Mouse (Mus musculus) lung, postnatal 14 days (tissue): ENCODE measurements around the gene Teddm3.
A peak's percentile ranks its signal among the peaks of the same experiment; 100 is the strongest.
"Not testable (repeated sequence)": the region's sequence is repeated elsewhere in the genome, so short reads cannot be mapped to it uniquely, and the experiment has no call there.

Source experiments
- DNase-seq: peaks from one replicate; pipeline ENCODE4 v3.0.0; 2021

The Teddm3 gene

GRCm38 (mm10) chr16:21153900-21154299 is at the start of gene Teddm3:
TSS of gene Teddm3 (minus strand) at chr16:21154000.
- not testable (repeated sequence) for DNase-seq

- no peak for DNase-seq
These were observed 48.9 kb upstream of the Teddm3 start for GRCm38 (mm10) chr16:21202731-21203130.

GRCm38 (mm10) chr16:21199426-21199825 is 45.6 kb upstream of the Teddm3 start:
- no peak for DNase-seq

- no peak for DNase-seq
These were observed 44.7 kb upstream of the Teddm3 start for GRCm38 (mm10) chr16:21198529-21198928.

GRCm38 (mm10) chr16:21198006-21198405 is 44.2 kb upstream of the Teddm3 start:
- DNase-seq, result no peak

- no peak for DNase-seq
These were observed 43.7 kb upstream of the Teddm3 start for GRCm38 (mm10) chr16:21197542-21197941.

- no peak for DNase-seq
These were observed 42.8 kb upstream of the Teddm3 start for GRCm38 (mm10) chr16:21196576-21196975.

- no peak for DNase-seq
These were observed 41.6 kb upstream of the Teddm3 start for GRCm38 (mm10) chr16:21195260-21195866.

GRCm38 (mm10) chr16:21194182-21194581 is 40.4 kb upstream of the Teddm3 start:
- DNase-seq, result no peak

- peak; percentile 37 for DNase-seq
These were observed 38.9 kb upstream of the Teddm3 start for GRCm38 (mm10) chr16:21192509-21193354.

- no peak for DNase-seq
These were observed 37.8 kb upstream of the Teddm3 start for GRCm38 (mm10) chr16:21191569-21191968.

GRCm38 (mm10) chr16:21188345-21188744 is 34.5 kb upstream of the Teddm3 start:
- DNase-seq, result no peak

GRCm38 (mm10) chr16:21187568-21187967 is 33.8 kb upstream of the Teddm3 start:
- no peak for DNase-seq

- no peak for DNase-seq
These were observed 30.9 kb upstream of the Teddm3 start for GRCm38 (mm10) chr16:21184697-21185096.

- no peak for DNase-seq
These were observed 28.3 kb upstream of the Teddm3 start for GRCm38 (mm10) chr16:21182108-21182507.

GRCm38 (mm10) chr16:21175236-21175635 is 21.4 kb upstream of the Teddm3 start:
- DNase-seq, result no peak

GRCm38 (mm10) chr16:21168730-21169129 is 14.9 kb upstream of the Teddm3 start:
- no peak for DNase-seq

GRCm38 (mm10) chr16:21165343-21166220 is 11.8 kb upstream of the Teddm3 start:
- not testable (repeated sequence) for DNase-seq

- DNase-seq, result not testable (repeated sequence)
These were observed 9.6 kb upstream of the Teddm3 start for GRCm38 (mm10) chr16:21163423-21163822.

- DNase-seq, result not testable (repeated sequence)
These were observed 5.4 kb upstream of the Teddm3 start for GRCm38 (mm10) chr16:21159226-21159625.

GRCm38 (mm10) chr16:21156261-21156660 is 2.5 kb upstream of the Teddm3 start:
- not testable (repeated sequence) for DNase-seq

- no peak for DNase-seq
These were observed 2.0 kb downstream of the Teddm3 start for GRCm38 (mm10) chr16:21151564-21152361.
